Mouse (Mus musculus) lung, adult 2 months (tissue): ENCODE measurements around the gene Epb41l1.

Source experiments
- CTCF ChIP-seq: fragments of 200-500 bp; IDR thresholded peaks from 2 replicates; pipeline ENCODE4 v1.5.1; 2011; ENCODE audit warnings: mild to moderate bottlenecking, low read length, control low read depth; ENCODE audit not compliant: insufficient read depth
- POLR2A ChIP-seq: fragments of 200-500 bp; IDR thresholded peaks from 2 replicates; pipeline ENCODE4 v1.6.1; 2011; ENCODE audit warnings: low read depth, mild to moderate bottlenecking, control low read depth, low read length, borderline replicate concordance; ENCODE audit errors: extremely low read depth

DNA sequence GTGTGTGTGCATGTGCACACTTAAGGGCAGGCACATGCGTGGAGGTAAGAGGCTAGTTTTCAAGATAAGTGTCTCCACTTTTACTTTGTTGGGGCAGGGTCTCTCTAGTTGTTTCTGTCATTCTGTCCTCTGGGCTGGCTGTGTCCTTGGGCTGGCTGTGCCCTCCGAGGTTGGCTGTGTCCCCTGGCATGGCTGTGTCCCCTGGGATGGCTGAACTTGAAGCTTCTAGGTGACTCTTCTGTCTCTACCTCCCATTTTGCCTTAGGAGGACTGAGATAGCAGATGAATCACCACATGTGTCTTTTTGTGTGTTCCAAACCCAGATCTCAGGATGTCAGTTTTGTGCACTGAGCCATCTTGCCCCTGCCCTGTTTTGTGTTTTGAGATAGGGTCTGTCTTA is 5.7 kb upstream of the Epb41l1 start:
- TF ChIP-seq CTCF, result no peak
- no peak for TF ChIP-seq POLR2A
